Mouse (Mus musculus): Measurements from ENCODE around the gene Grin2b. TPM values are rescaled to one million over a fixed set of nuclear protein-coding genes. Genes with fewer than 3 reads are reported as not detected.

Gene Grin2b
- total and polyA plus RNA-seq, 2 experiments from 2014 or later: 0.11 TPM; not detected in 1

DNA sequence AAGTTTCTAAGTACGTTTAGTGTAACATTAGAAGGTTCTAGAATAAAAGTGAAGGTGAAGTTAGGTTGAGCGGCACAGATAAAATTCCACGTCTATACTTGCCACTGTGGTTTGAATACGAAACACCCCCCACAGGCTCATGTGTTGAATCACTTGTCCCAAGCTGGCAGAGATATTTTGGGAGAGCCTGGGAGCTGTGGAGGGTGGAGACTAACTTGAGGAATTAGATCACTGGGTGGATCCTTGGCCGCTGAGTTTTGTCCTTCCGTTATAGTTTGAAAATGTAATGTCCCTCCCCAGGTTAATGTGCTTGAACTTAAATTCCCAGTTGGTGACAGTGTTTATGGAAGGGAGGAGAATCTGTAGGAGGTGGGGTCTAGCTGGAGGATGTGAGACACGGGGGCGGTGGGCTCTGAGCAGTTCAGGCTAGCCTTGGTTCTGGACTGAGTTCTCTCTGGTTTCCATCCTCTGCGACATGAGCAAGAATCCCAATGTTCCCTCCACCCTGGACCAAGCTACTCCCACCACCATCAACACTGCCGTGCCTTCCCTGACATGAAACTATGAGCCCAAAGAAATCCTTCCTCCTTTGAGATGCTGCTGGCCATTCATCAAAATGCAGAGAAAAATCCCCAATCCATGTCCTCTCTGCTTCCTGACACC lies 375.8 kb downstream of the Grin2b start:
- Histone ChIP-seq H3K27ac (ENCODE audit: low read depth) (no peak overlapping the region), H3K27me3 (ENCODE audit: control insufficient read depth, insufficient read depth, low read length) (no peaks in the 10 kb centered on the region), H3K4me3 (ENCODE audit: low read depth, low read length) (no peak overlapping the region), H3K4me2 (ENCODE audit: low read depth, low read length) (no peak overlapping the region), H3K4me1 (ENCODE audit: control insufficient read depth, insufficient read depth) (peaks cover 3% of the 10 kb centered on the region; the same call in 1 of the 2 replicates), H3K9ac (replicated peaks; ENCODE audit: low read depth, low read length) (no peak overlapping the region), H3K36me3 (replicated peaks; ENCODE audit: control insufficient read depth, insufficient read depth, low read length) (no peaks in the 10 kb centered on the region), H3K9me3 (replicated peaks; ENCODE audit: control insufficient read depth, low read length) (no peaks in the 10 kb centered on the region)
- DNase-seq (ENCODE audit: low spot score) (no peak), ATAC-seq (ENCODE audit: insufficient read depth, low read depth) (no peak)
- TF ChIP-seq EP300 (IDR thresholded peaks at IDR 0.05; ENCODE audit: low read depth) (no peak), CTCF (IDR thresholded peaks at IDR 0.05; ENCODE audit: low read depth) (no peak)
- WGBS: 64% methylated on average over 10 of the region's 10 CpGs

DNA sequence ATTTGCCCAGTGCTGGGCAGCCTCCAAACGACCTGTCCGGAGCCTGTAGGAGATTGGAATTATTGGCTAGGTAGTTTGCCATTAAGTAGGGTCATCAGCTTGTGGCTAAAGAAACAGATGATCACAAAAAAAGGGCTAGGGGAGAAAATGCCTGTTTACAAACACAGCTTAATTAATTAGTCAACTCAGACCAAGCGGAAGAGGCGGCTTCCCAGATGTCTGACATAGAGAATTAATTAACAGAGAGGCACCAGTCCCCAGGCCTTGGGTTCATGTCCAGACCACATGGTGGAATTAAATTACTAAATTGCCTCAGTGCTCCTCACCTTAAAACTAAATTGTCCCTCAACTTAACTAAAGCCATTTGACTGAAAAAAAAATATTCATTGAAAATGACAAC lies 376.4 kb downstream of the Grin2b start:
- no peaks in the 10 kb centered on the region for H3K27me3 ChIP-seq (ENCODE audit: control insufficient read depth, insufficient read depth, low read length)
- ATAC-seq (ENCODE audit: insufficient read depth, low read depth) (no peak), DNase-seq (ENCODE audit: low spot score) (no peak)
- TF ChIP-seq EP300 (IDR thresholded peaks at IDR 0.05; ENCODE audit: low read depth): no peak
- TF ChIP-seq CTCF (IDR thresholded peaks at IDR 0.05; ENCODE audit: low read depth): no peak
- no peak overlapping the region for H3K9ac ChIP-seq (replicated peaks; ENCODE audit: low read depth, low read length)
- H3K27ac ChIP-seq (ENCODE audit: low read depth): no peak overlapping the region
- no peak overlapping the region for H3K4me2 ChIP-seq (ENCODE audit: low read depth, low read length)
- WGBS: 87% methylated on average over 4 of the region's 4 CpGs
- H3K4me3 ChIP-seq (ENCODE audit: low read depth, low read length): no peak overlapping the region
- no peaks in the 10 kb centered on the region for H3K36me3 ChIP-seq (replicated peaks; ENCODE audit: control insufficient read depth, insufficient read depth, low read length)
- H3K9me3 ChIP-seq (replicated peaks; ENCODE audit: control insufficient read depth, low read length): no peaks in the 10 kb centered on the region
- H3K4me1 ChIP-seq (ENCODE audit: control insufficient read depth, insufficient read depth): peaks cover 3% of the 10 kb centered on the region; the same call in 1 of the 2 replicates

DNA sequence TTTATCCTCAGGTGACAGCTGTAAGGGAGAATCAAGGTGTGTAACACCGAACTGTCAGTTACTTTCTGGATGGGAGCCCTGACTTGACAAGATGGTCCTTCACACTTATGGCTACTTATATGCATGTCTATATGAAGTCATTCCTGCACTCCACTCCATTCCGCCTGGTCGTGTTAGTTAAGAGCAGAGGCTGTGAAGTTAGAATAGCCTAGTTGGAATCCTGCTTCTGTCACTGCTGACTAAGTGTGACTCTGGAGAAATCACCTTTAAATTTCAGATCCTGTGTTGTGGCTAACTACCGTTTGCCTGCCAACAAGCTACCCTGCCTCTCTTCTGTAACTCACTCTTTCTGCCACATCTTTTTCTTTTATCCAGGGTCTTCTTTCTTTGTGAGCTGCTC lies 381.9 kb downstream of the Grin2b start:
- Histone ChIP-seq H3K4me2 (ENCODE audit: low read depth, low read length) (no peak overlapping the region), H3K9ac (replicated peaks; ENCODE audit: low read depth, low read length) (no peak overlapping the region), H3K4me3 (ENCODE audit: low read depth, low read length) (no peak overlapping the region), H3K36me3 (replicated peaks; ENCODE audit: control insufficient read depth, insufficient read depth, low read length) (no peaks in the 10 kb centered on the region), H3K9me3 (replicated peaks; ENCODE audit: control insufficient read depth, low read length) (no peaks in the 10 kb centered on the region), H3K27me3 (ENCODE audit: control insufficient read depth, insufficient read depth, low read length) (no peaks in the 10 kb centered on the region), H3K4me1 (ENCODE audit: control insufficient read depth, insufficient read depth) (no peaks in the 10 kb centered on the region), H3K27ac (ENCODE audit: low read depth) (no peak overlapping the region)
- TF ChIP-seq CTCF (IDR thresholded peaks at IDR 0.05; ENCODE audit: low read depth): no peak
- no peak for ATAC-seq (ENCODE audit: insufficient read depth, low read depth)
- 78% methylated on average over 4 of the region's 4 CpGs for WGBS
- no peak for DNase-seq (ENCODE audit: low spot score)

DNA sequence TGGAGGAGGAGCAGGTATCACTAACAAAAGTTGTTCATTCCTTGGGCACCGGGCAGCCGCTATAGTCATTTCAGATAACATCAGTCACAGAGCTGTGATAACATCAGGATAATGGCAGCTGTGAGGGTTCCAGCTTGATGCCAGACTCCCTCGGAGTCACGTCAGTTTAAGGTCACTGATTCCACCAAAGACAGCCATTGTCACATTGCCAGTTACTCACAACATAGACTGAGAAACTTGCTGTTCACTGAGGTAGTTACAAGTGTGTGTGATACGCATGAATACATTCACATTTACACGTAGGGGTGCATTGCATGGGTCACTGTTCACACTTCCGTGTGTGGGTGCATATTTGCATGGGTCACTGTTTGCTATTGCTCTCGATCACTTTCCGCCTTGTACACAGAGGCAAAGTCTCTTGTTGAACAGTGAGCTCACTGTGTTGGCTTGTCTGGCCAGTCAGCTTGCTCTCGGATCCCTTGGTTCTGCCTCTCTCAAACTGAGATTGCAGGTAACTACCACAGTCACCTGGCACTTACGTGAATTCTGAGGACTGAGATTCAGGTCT lies 383.6 kb downstream of the Grin2b start:
- TF ChIP-seq EP300 (IDR thresholded peaks at IDR 0.05; ENCODE audit: low read depth) (no peak), CTCF (IDR thresholded peaks at IDR 0.05; ENCODE audit: low read depth) (no peak)
- DNase-seq (ENCODE audit: low spot score): no peak
- Histone ChIP-seq H3K9me3 (replicated peaks; ENCODE audit: control insufficient read depth, low read length) (no peaks in the 10 kb centered on the region), H3K36me3 (replicated peaks; ENCODE audit: control insufficient read depth, insufficient read depth, low read length) (no peaks in the 10 kb centered on the region), H3K27ac (ENCODE audit: low read depth) (no peak overlapping the region), H3K4me3 (ENCODE audit: low read depth, low read length) (no peak overlapping the region), H3K4me1 (ENCODE audit: control insufficient read depth, insufficient read depth) (no peaks in the 10 kb centered on the region), H3K27me3 (ENCODE audit: control insufficient read depth, insufficient read depth, low read length) (no peaks in the 10 kb centered on the region), H3K4me2 (ENCODE audit: low read depth, low read length) (no peak overlapping the region), H3K9ac (replicated peaks; ENCODE audit: low read depth, low read length) (no peak overlapping the region)
- WGBS: 81% methylated on average over 11 of the region's 11 CpGs
- no peak for ATAC-seq (ENCODE audit: insufficient read depth, low read depth)

DNA sequence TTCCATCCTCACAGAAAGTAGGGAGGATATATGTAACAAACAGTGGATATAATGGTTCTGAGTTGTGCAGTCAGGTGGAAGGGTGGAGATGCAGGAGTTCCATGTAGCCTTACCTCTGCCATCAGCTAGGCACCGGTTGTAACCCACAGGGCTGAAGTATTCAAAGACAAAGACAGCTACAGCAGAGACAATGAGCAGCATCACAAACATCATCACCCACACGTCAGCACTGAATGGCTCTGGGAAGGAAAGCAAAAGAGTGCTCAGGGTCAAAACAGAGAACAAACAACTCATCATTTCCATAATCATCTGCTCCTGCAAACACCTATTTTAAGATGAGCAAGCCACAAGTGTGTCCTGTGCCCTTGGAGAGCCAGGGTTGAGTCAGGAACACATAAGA lies 398.6 kb downstream of the Grin2b start:
- Histone ChIP-seq H3K36me3 (replicated peaks; ENCODE audit: control insufficient read depth, insufficient read depth, low read length) (no peaks in the 10 kb centered on the region), H3K27ac (ENCODE audit: low read depth) (no peak overlapping the region), H3K9ac (replicated peaks; ENCODE audit: low read depth, low read length) (no peak overlapping the region), H3K9me3 (replicated peaks; ENCODE audit: control insufficient read depth, low read length) (no peaks in the 10 kb centered on the region), H3K4me1 (ENCODE audit: control insufficient read depth, insufficient read depth) (no peaks in the 10 kb centered on the region), H3K27me3 (ENCODE audit: control insufficient read depth, insufficient read depth, low read length) (no peaks in the 10 kb centered on the region), H3K4me3 (ENCODE audit: low read depth, low read length) (no peak overlapping the region), H3K4me2 (ENCODE audit: low read depth, low read length) (no peak overlapping the region)
- no peak for ATAC-seq (ENCODE audit: insufficient read depth, low read depth)
- DNase-seq (ENCODE audit: low spot score): no peak
- WGBS: 59% methylated on average over 2 of the region's 2 CpGs
- TF ChIP-seq CTCF (IDR thresholded peaks at IDR 0.05; ENCODE audit: low read depth): no peak

DNA sequence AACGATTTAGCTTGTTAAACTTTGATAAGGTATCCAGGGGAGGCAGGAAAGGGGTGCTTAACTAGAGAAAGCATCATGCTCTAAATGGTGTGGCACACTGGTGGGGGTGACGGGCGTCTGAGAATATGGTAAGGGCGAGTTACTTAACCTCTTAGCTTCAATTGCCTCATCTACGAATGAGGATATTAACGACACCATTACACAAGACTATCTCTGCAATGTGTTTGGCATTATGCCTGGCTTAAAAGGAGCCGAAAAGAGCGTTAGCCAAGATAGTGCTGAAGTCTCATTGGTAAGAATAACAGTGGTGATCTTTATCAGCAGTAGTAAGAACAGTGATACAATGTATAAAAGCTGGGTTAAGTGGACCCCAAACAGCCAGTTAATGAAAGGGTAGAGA lies 405.7 kb downstream of the Grin2b start:
- no peak overlapping the region for H3K27ac ChIP-seq (ENCODE audit: low read depth)
- no peaks in the 10 kb centered on the region for H3K36me3 ChIP-seq (replicated peaks; ENCODE audit: control insufficient read depth, insufficient read depth, low read length)
- ATAC-seq (ENCODE audit: insufficient read depth, low read depth): no peak

More for the DNA sequence above, 405.7 kb downstream of the Grin2b start:
- no peak overlapping the region for H3K4me2 ChIP-seq (ENCODE audit: low read depth, low read length)
- H3K4me1 ChIP-seq (ENCODE audit: control insufficient read depth, insufficient read depth): no peaks in the 10 kb centered on the region
- no peak for DNase-seq (ENCODE audit: low spot score)
- H3K27me3 ChIP-seq (ENCODE audit: control insufficient read depth, insufficient read depth, low read length): no peaks in the 10 kb centered on the region
- TF ChIP-seq EP300 (IDR thresholded peaks at IDR 0.05; ENCODE audit: low read depth) (no peak), CTCF (IDR thresholded peaks at IDR 0.05; ENCODE audit: low read depth) (no peak)
- H3K9ac ChIP-seq (replicated peaks; ENCODE audit: low read depth, low read length): no peak overlapping the region
- no peak overlapping the region for H3K4me3 ChIP-seq (ENCODE audit: low read depth, low read length)
- H3K9me3 ChIP-seq (replicated peaks; ENCODE audit: control insufficient read depth, low read length): no peaks in the 10 kb centered on the region
- 44% methylated on average over 8 of the region's 8 CpGs for WGBS
